Mouse (Mus musculus) embryonic facial prominence, embryonic 14.5 days (tissue): ENCODE measurements around the gene Ntn4. TPM values are rescaled to one million over a fixed set of nuclear protein-coding genes. Genes with fewer than 3 reads are reported as not detected.

Experiments used
- polyA plus RNA-seq: library from polyadenylated mRNA; unstranded; fragments of >200 nt; fragmentation: Nextera tagmentation; extraction: Ambion mirVana; gene quantifications from 2 replicates; pipeline ENCODE4 v1.2.1, GENCODE M21; 2014

The Ntn4 gene
- polyA plus RNA-seq, 1 experiment from 2014 or later, result 0.74 TPM

Other genes with a start within 250 kb of the Ntn4 start
- 172 and 212 TPM in 2 replicates for gene Lta4h, start 187.3 kb upstream of the Ntn4 start, polyA plus RNA-seq
- 0.61 TPM in 1 of 2 replicates, not detected in the other for gene Hal, start 151.9 kb upstream of the Ntn4 start, polyA plus RNA-seq
- gene Amdhd1, start 100.6 kb upstream of the Ntn4 start, polyA plus RNA-seq, result 0.18 and 0.21 TPM in 2 replicates
- gene Ccdc38, start 100.0 kb upstream of the Ntn4 start, polyA plus RNA-seq, result 0.71 and 0.90 TPM in 2 replicates
- 112 TPM in 2 replicates for gene Snrpf, start 51.0 kb upstream of the Ntn4 start, polyA plus RNA-seq
- 0.63 and 1.2 TPM in 2 replicates for gene Usp44, start 190.9 kb downstream of the Ntn4 start, polyA plus RNA-seq